Mouse (Mus musculus): Measurements from ENCODE around the gene Jaml. TPM values are rescaled to one million over a fixed set of nuclear protein-coding genes. Genes with fewer than 3 reads are reported as not detected.
"Not testable (repeated sequence)": the region's sequence is repeated elsewhere in the genome, so short reads cannot be mapped to it uniquely, and the experiment has no call there.

Gene Jaml
- under 1 TPM; 0.54 to 0.57 TPM for total RNA-seq (2021)
- long read RNA-seq, experiment 1, partial matches to known transcripts: 0 of 1 reads
- long read RNA-seq, experiment 1, other reads (novel, unspliced or antisense): 0 of 1 reads
- long read RNA-seq, experiment 2: 0 reads

DNA sequence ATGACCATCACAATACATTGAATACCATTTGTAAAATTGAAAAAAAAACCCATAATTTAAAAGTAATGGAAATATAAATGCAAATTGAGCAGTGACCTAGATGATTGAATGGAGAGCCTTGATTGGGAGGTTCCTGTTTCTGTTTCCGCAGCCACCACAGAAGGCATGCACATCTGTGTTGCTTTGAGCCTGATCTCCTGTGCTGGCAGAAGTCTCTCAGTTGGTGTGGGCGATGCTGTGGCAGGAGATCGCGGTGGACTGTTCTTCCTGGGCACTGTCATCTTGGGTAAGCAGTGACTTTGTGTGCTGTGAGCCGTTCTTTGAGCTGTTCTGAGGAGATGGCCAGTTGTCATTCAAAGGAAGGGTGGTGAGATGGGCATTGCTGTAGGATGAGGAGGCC is at the start of gene Jaml:
Gene Jaml, plus strand, starts transcription at position 173 of the 400 bp plus-strand sequence.
- no peak for DNase-seq (ENCODE audit: low spot score in 2 of 2)

DNA sequence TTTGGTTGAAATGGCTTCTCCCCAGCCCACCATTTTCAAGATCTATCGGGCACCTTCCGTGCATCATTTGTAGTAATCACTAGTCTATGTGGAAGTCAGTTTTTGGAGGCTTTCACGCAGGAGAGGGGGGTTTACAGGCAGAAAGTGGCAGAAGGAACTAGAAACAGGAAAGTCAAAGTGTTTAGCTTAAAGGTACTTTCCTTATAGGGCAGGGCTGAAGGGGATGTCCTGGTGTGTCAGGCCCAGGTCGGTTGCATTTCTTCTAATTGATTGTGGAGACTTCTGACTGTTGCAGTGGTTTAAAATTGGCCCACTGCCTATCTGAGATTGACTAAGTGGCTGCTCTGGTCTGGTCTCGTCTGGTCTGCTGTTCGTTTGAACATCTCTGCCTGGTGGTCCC is 48.6 kb upstream of the Jaml start:
- DNase-seq (ENCODE audit: low spot score in 2 of 2): no peak

DNA sequence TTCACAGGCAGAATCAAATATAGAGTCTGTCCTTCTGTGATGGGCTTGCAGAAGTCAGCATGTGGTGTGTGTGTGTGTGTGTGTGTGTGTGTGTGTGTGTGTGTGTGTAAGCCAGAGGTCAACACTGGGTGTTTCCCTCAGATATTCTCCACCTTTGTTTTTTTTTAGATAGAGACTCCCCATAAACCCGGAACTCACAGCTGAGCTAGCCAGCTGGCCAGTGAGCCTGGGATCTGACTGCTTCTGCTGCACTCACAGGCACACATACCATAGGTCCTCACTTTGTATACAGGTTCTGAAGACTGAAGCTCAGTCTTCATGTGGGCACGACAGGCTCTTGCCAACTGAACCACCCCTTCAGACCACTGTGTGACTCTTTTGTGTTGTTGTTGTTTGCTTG is 46.7 kb upstream of the Jaml start:
- DNase-seq (ENCODE audit: low spot score in 2 of 2): no peak

DNA sequence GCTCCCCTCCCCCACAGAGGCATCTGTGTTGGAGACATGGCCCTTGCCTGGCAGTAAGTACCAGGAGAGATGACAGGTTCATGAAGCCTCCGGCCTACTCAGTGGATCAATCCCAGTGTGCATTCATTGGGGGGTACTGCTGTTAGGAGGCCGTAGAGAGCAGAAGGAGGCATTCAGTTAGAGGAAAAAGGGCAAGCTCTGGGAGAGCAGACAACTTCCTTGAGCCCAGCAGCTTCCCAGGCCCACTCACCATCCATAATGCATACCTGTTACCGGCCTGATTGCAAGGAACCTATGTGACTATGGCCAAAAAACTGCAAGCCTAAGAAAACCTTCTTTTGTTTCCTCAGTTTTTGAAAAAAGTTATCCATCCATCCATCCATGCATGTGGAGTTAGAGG is 44.5 kb upstream of the Jaml start:
- DNase-seq (ENCODE audit: low spot score in 2 of 2): no peak

DNA sequence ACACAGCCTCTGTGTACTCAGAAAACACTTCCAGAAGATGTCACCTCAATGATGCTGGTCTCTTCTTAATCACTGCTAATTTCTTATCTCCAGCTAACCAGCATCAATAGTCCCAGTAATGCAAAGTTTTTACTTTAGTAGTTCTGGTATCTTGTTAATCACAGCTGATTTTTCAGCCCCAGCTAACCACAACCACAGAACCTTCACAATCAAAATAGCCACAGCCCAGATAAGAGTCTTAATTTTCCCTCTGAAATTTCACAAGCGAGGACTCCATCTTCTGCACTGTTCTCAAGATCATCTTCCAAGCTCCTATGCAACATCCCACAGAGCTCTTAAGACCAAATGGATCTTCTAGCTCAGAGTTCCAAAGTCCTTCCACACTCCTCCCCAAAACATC is 41.2 kb upstream of the Jaml start:
- not testable (repeated sequence) for DNase-seq (ENCODE audit: low spot score in 2 of 2)

DNA sequence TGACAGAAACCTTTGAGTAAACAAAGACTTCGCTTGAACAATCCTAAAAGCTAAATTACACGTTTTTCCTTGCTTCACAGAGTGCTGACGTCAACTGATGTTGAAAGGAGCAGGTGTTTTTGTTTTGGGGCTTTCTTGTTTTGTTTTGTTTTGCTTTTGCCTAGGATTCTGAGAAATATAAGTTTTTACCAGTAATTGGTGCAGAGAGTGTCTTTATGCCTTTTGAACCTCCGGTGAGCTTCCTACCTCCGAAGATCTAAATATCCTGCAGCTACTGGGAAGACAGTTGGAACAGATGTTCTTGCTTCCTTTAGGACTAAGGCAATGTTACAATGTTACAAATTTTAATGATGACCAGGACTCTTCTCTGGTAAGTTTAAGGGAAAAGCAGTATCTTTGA is 39.5 kb upstream of the Jaml start, which contains the start of gene Mpzl2:
Gene Mpzl2, plus strand, starts transcription at position 301 of the 400 bp plus-strand sequence.
- DNase-seq (ENCODE audit: low spot score in 2 of 2): no peak

DNA sequence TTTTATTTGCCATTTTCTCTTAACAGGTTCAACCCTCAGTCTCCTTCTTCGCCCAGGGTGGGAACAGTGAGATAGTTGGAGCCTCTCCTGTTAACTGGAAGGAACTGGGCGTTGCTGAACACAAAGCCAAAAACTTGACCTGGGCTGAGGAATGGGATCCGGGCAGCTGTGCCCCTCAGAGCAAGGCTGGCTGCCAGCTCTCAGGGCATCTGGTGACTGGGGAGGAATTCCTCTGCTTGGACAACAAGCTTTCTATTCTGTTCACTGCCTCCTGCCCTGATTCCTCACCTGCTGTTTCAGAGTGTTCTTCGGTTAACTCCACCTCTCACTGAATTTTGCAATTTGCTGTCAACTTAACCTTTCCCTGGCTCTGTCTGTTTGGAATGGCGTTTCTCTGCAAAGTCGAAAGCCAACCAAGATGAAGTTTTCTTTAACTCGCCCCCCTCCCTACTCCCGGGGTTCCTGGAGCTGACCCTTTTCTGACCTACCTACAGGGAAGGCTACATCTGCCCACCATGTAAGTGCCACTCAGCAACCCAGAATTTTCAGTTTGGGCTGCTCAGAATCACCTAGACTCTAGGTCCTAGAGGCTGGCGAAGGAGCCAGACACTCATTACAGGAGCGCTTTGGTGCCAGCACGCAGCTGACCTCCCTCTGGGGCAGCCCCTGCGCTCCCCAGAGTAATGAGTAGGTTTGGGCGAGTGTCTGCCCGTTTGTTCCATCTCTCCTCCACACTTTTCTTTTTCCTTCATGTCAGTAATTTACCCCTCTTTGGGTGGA is 38.7 kb upstream of the Jaml start:
- DNase-seq (ENCODE audit: low spot score in 2 of 2): no peak

DNA sequence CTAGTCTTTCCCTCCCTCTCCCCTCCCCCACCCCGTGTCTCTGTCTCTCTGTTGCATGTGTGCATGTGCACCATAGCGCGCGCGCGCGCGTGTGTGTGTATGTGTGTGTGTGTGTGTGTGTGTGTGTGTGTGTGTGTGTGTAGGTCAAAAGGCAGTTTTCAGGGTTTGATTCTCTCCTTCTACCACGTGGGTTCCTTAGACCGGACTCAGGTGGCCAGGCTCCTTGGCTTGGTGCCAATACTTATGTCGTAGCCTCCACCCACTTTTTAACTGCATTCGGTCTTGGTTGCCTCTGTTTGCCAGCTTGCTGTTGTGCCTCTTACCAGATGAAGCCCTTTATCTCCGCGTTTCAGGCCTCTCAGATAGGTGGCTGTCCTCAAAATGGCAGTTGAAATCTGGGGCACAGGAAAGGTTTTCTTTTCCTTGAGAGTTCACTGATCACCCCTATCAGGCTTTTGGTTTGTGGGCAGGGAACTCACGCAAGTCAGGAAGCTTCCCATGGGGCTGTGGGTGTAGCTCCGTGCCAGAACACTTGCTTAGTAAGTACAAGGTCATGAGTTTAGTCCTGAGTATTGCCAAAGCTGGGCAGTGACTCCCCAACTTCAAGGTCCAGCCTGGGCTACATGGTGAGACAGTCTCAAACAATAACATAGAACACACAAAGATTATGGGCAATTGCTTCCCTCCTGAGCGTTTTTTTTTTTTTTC is 37.7 kb upstream of the Jaml start:
- no peak for DNase-seq (ENCODE audit: low spot score in 2 of 2)

DNA sequence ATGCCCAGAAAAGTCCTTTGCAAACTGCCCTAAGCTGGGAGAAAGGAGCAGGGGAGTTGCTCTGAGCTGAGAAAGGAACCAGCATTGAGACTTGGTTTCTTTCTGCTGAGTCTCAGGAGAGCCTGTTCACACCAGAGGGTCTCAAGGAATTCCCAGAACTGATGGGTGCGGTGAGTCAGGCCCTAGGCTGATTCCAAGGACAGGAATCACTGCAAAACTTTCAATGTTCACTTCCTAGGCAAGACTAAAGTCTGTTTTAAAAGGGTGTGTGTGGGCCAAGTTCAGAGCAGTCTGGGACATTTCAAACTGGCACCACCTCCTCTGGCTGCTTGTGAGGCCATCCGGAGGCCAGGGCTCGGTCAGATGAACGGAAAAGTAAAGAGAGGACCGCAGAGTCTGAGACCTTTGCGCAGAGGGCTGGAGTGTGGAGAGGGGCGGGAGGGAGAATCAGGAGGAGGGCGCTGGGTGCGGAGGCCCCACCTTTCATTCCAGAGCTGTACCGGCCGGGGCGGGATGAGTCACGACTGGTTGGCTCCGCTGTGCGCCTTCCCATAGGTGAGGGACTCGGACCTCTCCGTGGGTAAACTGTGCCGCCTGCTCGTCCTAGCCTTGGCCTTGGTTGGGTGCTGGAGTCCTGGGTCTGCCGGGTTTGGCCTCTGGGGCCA is 36.8 kb upstream of the Jaml start:
- DNase-seq (ENCODE audit: low spot score in 2 of 2): no peak

DNA sequence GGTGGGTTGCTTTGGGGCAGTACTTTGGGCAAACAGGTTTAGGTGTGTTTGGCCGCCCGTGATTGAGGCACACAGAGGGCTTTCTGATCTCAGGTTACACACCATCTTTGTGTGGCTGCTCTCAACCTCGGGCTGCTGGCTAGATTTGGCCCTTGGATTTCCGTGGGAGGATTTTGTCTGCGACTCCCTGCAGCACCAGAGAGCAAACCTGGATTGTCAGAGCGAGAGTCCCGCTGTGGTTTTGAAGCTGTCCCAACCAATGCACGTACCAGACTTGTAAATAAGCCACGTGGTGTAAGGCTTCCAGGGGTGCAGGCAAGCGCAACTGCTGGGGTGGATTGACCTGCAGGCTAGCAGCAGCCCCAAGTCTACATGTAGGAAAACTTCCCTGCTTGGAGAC is 36.0 kb upstream of the Jaml start:
- no peak for DNase-seq (ENCODE audit: low spot score in 2 of 2)

DNA sequence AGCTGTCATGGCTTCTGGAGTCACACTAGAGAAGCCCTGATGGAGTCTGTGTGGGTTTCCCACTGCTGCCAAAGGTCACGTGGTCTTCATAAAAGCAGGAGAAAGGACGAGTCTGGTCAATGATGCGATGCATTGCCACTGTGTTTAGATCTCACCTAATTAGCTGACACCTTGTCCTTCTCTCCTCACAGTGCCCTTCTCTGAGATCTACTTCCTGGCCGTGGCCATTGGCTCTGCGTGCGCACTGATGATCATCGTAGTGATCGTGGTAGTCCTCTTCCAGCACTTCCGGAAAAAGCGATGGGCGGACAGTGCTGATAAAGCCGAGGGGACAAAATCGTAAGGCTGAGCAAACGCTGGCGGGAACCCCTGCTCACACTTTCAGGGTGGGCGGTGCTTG is 32.0 kb upstream of the Jaml start:
- no peak for DNase-seq (ENCODE audit: low spot score in 2 of 2)

DNA sequence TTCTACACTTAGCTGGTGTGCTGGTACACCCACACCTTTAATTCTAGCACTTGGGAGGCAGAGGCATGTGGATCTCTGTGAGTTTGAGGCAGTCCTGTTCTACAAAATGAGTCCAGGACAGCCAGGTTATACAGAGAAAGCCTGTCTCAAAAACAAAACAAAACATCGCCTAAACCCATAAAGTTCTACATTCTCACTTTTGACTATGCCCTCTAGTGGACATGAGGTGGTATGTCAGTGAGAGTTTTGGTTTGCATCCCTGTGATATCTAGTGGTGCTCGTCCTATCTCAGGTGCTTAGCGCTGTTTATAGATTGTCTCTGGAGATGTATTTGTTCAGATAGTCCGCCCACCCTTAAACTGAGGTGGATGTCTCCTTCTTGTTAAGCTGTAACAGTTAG is 30.5 kb upstream of the Jaml start:
- no peak for DNase-seq (ENCODE audit: low spot score in 2 of 2)

DNA sequence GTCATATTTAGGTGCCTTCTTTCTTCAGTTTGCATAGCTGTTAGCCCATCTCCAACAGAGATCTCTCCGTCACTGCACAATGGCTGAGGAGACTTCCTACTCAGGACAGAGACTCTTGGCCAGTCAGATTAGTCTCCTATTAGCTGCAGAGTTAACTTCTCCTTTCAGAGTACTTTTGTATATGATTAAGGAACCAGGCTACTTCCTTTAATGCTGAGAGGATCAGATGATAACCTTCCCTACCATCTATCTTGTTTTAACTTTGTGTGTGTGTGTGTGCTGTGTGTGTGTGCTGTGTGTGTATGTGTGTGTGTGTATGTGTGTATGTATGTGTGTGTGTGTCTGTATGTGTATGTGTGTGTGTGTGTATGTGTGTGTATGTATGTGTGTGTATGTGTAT is 29.3 kb upstream of the Jaml start:
- DNase-seq (ENCODE audit: low spot score in 2 of 2): no peak

DNA sequence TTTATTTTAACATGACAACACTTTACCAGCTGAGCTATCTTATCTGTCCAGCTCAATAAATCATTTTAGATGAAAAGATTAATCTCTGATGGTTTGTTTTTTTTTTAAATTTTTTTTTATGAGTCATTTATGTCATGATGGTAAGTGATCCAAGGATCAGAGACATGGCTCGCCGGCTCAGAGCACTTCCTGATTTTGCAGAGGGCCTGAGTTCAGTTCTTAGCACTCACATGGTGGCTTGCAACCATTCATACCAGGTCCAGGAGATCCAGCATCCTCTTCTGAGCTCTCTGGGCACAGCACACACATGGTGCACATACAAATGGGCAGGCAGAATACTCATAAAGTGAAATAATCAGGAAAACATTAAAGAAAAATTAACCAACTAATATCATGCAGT is 28.7 kb upstream of the Jaml start:
- DNase-seq (ENCODE audit: low spot score in 2 of 2): no peak

DNA sequence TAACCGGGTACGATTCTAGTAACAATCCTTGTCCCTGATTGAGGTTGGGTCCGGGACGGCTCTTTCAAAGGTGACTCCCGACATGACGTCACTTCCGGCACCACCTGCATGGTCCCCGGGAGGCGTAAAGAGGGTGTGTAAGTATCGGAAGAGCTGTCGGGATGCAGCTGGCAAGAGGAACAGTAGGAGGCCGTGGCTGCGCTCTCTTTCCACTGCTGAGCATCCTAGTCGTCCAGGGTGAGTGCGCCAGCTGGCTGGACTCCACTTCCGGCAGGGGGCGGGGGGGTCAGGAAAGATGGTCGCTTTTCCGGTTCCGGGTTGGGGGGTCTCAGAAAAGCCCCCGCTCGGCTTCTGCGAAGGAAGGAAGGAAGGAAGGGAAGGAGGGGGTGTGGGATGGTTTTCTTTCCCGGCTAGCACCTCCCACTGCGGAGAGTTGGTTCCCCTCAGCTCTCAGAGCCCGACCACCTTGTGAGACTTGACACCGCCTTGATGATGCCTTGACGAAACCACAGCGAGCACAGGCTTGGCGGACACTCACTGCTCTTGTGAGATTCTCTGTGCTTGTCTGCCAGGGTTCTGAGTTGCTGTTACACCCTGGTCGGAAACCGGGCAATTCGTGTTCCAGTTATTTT is 23.8 kb upstream of the Jaml start, which contains the start of gene Mpzl3:
Gene Mpzl3, plus strand, starts transcription at position 105 of the 632 bp plus-strand sequence.
- peak; percentile 72 to 84 for DNase-seq (ENCODE audit: low spot score in 2 of 2)

DNA sequence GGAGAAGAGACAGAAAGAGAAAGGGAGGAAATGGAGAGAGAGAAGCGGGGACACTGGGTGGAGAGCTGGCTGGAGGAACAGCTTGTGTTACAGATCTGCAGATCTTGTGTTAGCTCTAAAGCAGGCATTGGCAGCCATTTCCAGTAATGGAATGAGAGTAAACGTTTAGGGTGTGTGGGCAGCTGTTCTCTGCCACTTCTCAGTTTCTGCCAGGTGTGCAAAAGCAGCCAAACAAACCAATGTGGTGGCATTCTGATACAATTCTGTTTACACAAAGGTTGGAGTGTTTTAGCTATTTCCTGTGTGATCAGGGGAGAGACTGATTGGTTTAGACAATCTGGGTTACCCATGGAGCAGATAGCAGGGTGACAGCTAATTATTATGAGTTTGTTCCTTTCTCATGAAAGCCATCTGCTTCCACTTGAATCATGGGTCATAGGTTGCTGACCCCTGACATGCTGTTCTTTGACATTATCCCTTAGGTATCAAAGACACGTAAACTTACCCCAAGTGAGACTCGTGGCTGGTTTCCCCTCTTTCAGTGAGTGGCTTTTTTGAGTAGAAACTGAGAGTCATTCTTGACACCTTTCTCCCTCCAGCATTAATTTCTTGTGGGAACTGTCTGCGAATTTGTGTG is 20.6 kb upstream of the Jaml start:
- no peak for DNase-seq (ENCODE audit: low spot score in 2 of 2)

DNA sequence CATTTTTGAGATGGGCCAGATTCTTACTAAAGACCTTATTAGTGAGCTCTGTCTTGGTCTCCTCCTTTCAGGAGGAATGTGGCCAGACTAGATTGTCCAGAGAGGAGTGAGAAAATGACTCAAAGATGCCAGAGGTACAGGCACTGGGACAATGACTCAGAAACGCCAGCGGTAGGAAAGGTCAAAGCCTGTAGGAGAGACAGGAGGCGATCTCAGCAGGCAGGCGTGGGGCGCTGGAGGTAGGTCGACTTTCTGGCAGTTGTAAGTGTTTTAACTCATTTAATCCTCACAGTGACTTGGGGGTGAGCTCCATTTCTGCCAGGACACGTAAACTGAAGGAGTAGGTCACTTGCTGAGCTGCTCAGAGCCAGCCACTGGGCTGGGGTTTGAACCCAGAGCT is 18.8 kb upstream of the Jaml start:
- DNase-seq (ENCODE audit: low spot score in 2 of 2): no peak

DNA sequence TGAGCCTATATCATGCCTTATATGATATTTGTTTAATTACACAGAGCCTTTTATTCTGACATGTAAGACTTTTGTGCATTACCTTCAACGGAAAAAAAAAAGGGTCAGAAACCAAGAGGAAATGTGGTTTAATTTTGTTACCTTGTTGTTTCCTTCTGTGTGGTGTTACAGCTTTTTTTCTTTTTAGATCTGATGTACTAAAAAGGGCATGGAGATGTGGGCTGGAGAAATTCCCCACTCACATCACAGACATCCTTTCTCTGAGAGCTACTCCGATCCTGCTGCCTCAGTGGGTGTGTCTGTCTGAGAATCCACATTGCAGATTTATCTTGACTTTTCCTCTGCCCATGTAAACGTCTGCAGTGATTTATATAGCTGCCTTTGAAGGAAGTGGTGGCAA is 16.3 kb upstream of the Jaml start:
- DNase-seq (ENCODE audit: low spot score in 2 of 2): no peak

DNA sequence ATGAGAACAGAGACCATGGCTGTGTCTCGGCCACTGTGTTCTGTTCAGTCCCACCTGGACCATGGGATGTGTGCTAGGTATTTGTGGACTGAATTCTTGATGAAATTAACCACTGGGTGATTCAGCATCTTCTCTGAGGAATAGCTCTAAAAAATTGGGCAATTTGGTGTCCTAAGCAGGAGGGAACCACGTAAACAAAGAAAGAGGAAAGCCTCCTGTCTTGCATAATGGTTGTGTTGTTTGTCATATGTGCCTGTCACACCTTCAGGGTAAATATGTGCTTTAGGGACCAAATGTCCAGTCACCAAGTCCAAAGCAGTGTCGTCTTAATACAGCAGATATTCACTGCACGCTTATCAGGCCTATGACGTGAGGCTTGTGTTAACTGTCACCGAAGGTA is 14.6 kb upstream of the Jaml start:
- DNase-seq (ENCODE audit: low spot score in 2 of 2): no peak

DNA sequence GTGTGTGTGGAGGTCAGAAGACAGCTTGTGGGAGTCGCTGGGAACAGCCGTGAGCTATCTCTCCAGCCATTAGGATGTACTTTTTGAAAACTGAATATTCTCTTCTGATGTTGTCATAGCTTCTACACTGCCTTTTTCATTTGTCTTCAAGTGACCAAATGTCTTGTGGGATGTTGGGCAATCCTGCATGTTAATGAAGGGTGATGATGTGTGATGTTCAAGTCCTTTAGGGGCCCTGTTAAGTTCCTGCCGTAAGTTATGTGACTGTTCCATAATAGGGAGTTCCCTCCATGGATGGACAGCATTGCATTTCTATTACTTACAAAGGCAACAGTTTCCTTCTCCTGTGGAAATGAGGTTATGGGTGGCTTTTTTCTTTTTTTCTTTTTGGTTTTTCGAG is 12.2 kb upstream of the Jaml start:
- DNase-seq (ENCODE audit: low spot score in 2 of 2): no peak

DNA sequence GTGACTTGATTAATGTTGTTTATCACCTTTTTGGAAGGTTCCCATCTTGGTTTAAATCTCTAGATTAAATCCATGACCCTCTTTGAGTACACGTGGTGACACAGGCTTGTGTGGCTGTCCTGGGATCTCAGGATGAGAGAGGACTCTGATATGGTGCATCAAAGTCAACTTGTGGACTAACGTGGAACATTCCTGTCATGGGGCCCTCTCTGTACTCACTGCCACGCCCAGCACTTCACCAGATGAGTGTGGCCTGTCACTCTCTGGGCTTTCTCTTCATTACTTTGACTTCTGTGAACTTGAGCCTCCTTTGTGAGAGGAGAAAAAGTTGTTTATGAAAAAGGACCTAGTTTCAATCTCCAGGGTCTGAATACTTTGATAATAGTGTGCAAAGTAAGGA is 7.2 kb upstream of the Jaml start:
- DNase-seq (ENCODE audit: low spot score in 2 of 2): no peak

All from gastrocnemius, postnatal 4 days (tissue).